Mouse (Mus musculus) heart, postnatal 25 days (tissue): ENCODE measurements around the gene Aff1. TPM values are rescaled to one million over a fixed set of nuclear protein-coding genes. Genes with fewer than 3 reads are reported as not detected.

Experiments
- DNase-seq: peaks from one replicate; pipeline ENCODE4 v3.0.0; 2022; ENCODE audit warnings: low spot score
- intact Hi-C: fragments of 180-260 bp; cut with DNase I; formaldehyde crosslinking; loops from one replicate; pipeline ENCODE4 v1.15.1; 2025
- total RNA-seq, 2 experiments: library from RNA; stranded (reverse); gene quantifications; 2 replicates each; pipeline ENCODE4 v1.2.3; 2021

Aff1 gene
- total RNA-seq, 2 experiments from 2014 or later, result 37.4 to 42.7 TPM

GRCm38 (mm10) chr5:103852756-103853549 is 160.8 kb downstream of the Aff1 start:
- intact Hi-C loops, result no loop called here
- no peak for DNase-seq

- intact Hi-C loops, result no loop called here
- no peak for DNase-seq
Measured at GRCm38 (mm10) chr5:103854041-103854806, 162.1 kb downstream of the Aff1 start.

- DNase-seq, result no peak
- intact Hi-C loops, result no loop called here
Measured at GRCm38 (mm10) chr5:103854807-103855194, 162.6 kb downstream of the Aff1 start.

DNA sequence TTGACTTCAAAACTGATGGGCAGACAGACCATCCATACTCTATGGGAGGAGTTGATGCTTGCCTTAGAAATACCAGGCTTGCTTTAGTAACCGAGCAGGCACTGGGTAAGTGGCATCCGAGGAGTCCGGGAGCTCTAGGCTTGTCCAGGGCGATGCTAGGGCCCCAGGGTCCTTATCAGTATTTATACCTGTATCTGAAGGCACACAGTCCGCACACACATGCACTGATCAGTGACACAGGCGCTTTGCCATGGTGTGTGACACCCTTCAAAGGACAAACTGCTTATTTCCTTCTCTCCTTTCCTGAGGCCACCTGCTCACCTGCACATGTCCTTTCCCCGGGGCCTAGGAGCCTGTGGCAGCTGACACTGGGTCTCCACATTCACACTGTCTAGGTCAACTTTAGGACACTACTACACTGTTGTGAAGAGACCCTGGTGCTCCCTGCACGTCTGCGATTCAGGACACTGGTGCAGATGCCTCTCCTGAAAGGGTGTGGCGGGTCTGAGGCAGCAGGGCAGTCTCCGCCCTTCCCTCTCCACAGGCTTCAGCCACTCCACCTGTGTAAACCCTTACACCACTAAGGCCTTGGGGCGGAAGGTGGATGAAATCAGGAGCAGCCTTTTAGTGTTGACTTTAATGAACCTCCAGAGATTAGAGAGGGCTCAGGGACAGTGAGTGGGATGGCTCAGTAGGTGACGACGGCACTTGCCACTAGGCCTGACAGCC is 163.5 kb downstream of the Aff1 start:
- intact Hi-C loops, result loop anchor here (1.0 kb wide), 1 partner anchor 72 kb away; no protein-coding TSS in a partner anchor
- no peak for DNase-seq

DNA sequence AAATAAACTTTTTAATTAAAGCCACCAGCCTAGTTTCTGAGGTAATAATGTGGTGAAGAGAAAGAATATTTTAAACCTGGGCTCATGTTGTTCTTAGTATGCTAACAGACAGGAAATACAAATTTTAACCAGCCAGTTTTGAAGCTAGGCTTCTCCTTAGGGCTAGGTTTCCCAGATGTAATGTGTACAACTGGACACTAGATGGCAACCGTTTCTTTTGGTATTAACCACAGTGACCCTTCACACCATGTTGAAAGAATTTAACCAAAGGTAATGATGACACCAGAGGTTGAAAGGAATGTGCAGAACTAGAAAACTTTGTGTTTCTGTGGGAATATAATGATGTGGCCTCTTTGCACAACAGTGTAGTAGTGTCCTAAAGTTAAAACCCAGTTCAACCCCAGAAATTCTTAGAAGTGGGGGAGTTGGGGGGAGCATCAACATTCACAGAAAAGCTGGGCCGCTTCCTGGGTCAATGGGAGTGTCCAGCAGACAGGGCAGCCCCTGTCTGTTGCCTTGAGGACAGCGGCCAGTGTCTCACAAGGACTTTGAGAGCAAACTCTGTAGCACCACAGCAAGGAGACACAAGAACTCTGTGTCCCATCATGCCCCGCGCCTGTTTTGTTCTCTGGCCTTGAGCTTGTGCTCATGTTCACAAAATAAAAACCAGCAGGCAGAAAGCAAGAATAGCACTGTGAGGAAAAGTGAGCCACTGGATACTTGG is 164.3 kb downstream of the Aff1 start:
- intact Hi-C loops, result loop anchor here (1.0 kb wide), 1 partner anchor 71 kb away; no protein-coding TSS in a partner anchor
- DNase-seq, result no peak

GRCm38 (mm10) chr5:103857151-103857550 is 165.0 kb downstream of the Aff1 start:
- intact Hi-C loops, result no loop called here
- DNase-seq, result no peak

GRCm38 (mm10) chr5:103860622-103861021 is 168.4 kb downstream of the Aff1 start:
- intact Hi-C loops, result no loop called here
- no peak for DNase-seq

GRCm38 (mm10) chr5:103863759-103864158 is 171.6 kb downstream of the Aff1 start:
- intact Hi-C loops, result no loop called here

DNA sequence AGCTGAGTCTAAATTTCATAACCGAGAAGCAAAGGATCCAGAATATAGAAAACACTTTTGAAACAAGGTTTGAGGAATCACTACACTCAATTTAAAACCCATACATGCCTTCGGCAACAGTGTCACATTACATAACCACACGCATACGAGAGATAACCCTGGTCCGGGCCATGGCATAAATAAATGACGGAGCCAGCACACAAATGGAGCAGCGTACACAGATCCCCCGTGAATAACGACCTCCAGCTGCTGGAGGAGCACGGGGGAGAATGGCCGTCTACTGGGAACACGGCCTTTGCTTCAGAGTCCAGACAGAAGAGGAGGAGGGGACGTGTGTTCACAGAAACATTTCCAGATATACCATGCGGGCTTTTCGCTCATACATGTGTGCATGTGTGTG is 197.6 kb downstream of the Aff1 start:
- intact Hi-C loops, result no loop called here
- DNase-seq, result no peak

More at GRCm38 (mm10) chr5:103863759-103864158, 171.6 kb downstream of the Aff1 start:
- no peak for DNase-seq

GRCm38 (mm10) chr5:103898310-103898709 is 206.1 kb downstream of the Aff1 start:
- intact Hi-C loops, result no loop called here
- DNase-seq, result no peak

Other genes with a start within 250 kb of the Aff1 start
- gene Slc10a6, start 63.0 kb upstream of the Aff1 start, total RNA-seq, result 1 to 10 TPM; 4.8 to 4.9 TPM
- gene 1700016H13Rik, start 36.4 kb upstream of the Aff1 start, total RNA-seq, result not detected
- 10 to 100 TPM; 12.6 to 13.5 TPM for gene Klhl8, start 218.9 kb downstream of the Aff1 start, total RNA-seq